Mouse (Mus musculus): ENCODE results near the gene Spryd7.
A peak's percentile ranks its signal among the peaks of the same experiment; 100 is the strongest.

- TF ChIP-seq CTCF (IDR thresholded peaks at IDR 0.05; ENCODE audit: low read depth, low read length) (no peak), POLR2A (IDR thresholded peaks at IDR 0.05; ENCODE audit: extremely low read depth, insufficient read depth, low read length) (peak; percentile 43; the same call in 1 of the 2 replicates)
Observed at GRCm38 (mm10) chr14:61599057-61599806, 42.5 kb upstream of the Spryd7 start.

All from liver, adult 2 months (tissue).